Mouse (Mus musculus): ENCODE measurements around the gene Otulinl. TPM values are rescaled to one million over a fixed set of nuclear protein-coding genes. Genes with fewer than 3 reads are reported as not detected.

The Otulinl gene
- polyA plus RNA-seq, 1 experiment from 2014 or later: 3.5 TPM

DNA sequence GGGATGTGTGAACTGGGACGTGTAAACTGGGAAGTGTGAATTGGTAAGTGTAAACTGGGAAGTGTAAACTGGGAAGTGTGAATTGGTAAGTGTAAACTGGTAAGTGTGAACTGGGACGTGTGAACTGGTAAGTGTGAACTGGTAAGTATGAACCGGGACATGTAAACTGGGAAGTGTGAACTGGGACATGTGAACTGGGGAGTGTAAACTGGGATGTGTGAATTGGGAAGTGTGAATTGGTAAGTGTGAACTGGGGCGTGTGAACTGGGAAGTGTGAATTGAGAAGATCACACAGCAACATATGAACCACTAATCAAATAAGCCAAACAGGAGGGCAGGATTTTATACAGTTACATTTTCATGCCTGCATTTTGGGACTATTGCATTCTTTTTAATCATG lies 23.0 kb downstream of the Otulinl start:
- ATAC-seq (replicated peaks; ENCODE audit: insufficient number of reproducible peaks, low FRiP score, low TSS enrichment): no peak
- H3K36me3 ChIP-seq (ENCODE audit: control insufficient read depth, insufficient read depth, low read length): no peaks in the 10 kb centered on the region
- no peak overlapping the region for H3K27ac ChIP-seq (ENCODE audit: low read depth, low read length)
- H3K4me3 ChIP-seq (ENCODE audit: low read depth, low read length): no peak overlapping the region
- H3K27me3 ChIP-seq (ENCODE audit: control insufficient read depth, insufficient read depth, low read length): no peaks in the 10 kb centered on the region
- no peaks in the 10 kb centered on the region for H3K4me1 ChIP-seq (ENCODE audit: control insufficient read depth, insufficient read depth, low read length)
- WGBS (ENCODE audit: insufficient replicate concordance): 85% methylated on average over 4 of the region's 4 CpGs
- no peak overlapping the region for H3K9ac ChIP-seq (ENCODE audit: low read depth, low read length)
- H3K9me3 ChIP-seq (replicated peaks; ENCODE audit: control insufficient read depth, low read length): no peaks in the 10 kb centered on the region
- no peak overlapping the region for H3K4me2 ChIP-seq

- no peak overlapping the region for H3K27ac ChIP-seq (ENCODE audit: low read depth, low read length)
- H3K4me3 ChIP-seq (ENCODE audit: low read depth, low read length): no peak overlapping the region
- no peak overlapping the region for H3K4me2 ChIP-seq
- ATAC-seq (replicated peaks; ENCODE audit: insufficient number of reproducible peaks, low FRiP score, low TSS enrichment): no peak
- no peaks in the 10 kb centered on the region for H3K4me1 ChIP-seq (ENCODE audit: control insufficient read depth, insufficient read depth, low read length)
- H3K36me3 ChIP-seq (ENCODE audit: control insufficient read depth, insufficient read depth, low read length): no peaks in the 10 kb centered on the region
- H3K9ac ChIP-seq (ENCODE audit: low read depth, low read length): no peak overlapping the region
- H3K27me3 ChIP-seq (ENCODE audit: control insufficient read depth, insufficient read depth, low read length): no peaks in the 10 kb centered on the region
- 88% methylated on average over 10 of the region's 10 CpGs for WGBS (ENCODE audit: insufficient replicate concordance)
- H3K9me3 ChIP-seq (replicated peaks; ENCODE audit: control insufficient read depth, low read length): no peaks in the 10 kb centered on the region
These were observed 23.5 kb downstream of the Otulinl start for GRCm38 (mm10) chr15:27657866-27658265.

DNA sequence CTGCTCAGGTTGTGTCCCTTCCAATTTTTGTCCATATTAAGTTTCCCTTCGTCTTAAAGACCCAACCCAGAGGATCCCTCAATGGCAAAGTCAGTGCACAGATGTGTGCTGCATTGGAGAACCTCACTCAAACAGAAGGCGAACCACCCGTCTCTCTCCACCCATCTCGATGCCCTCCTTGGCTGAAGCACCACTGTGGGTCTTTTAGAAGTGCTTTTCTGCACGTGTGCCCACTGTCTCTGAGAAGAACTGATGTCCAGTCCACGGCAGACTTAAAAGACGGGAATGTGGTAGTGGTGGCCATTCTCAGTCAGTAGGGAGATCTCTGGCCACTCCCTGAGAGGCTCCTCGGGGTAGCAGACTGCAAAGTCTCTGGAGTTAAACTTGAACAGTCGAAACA lies 24.8 kb downstream of the Otulinl start:
- Histone ChIP-seq H3K36me3 (ENCODE audit: control insufficient read depth, insufficient read depth, low read length) (no peaks in the 10 kb centered on the region), H3K9me3 (replicated peaks; ENCODE audit: control insufficient read depth, low read length) (no peaks in the 10 kb centered on the region), H3K27ac (ENCODE audit: low read depth, low read length) (no peak overlapping the region), H3K9ac (ENCODE audit: low read depth, low read length) (no peak overlapping the region), H3K4me1 (ENCODE audit: control insufficient read depth, insufficient read depth, low read length) (no peaks in the 10 kb centered on the region), H3K4me2 (no peak overlapping the region), H3K27me3 (ENCODE audit: control insufficient read depth, insufficient read depth, low read length) (no peaks in the 10 kb centered on the region), H3K4me3 (ENCODE audit: low read depth, low read length) (no peak overlapping the region)
- WGBS (ENCODE audit: insufficient replicate concordance): 72% methylated on average over 9 of the region's 9 CpGs
- no peak for ATAC-seq (replicated peaks; ENCODE audit: insufficient number of reproducible peaks, low FRiP score, low TSS enrichment)

DNA sequence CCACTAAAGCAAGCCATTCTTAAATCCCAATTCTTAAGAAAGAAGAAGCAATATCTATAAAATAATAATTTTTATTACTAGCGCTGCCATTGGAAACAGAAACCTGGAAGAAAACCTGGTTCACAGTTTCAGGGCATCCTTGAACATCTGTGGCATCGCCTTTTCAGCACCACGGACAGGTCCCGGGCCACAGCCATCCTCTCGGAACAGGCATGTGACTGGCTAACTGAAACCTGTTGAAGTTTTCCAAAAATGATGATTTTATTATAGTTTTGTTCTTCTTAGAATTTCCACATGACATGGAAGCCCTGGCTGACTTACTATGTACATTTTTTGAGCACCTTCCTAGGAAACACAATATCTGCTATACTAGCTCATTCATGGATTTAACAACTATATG lies 26.4 kb downstream of the Otulinl start:
- H3K9me3 ChIP-seq (replicated peaks; ENCODE audit: control insufficient read depth, low read length): no peaks in the 10 kb centered on the region
- no peak overlapping the region for H3K9ac ChIP-seq (ENCODE audit: low read depth, low read length)
- H3K27ac ChIP-seq (ENCODE audit: low read depth, low read length): no peak overlapping the region
- H3K27me3 ChIP-seq (ENCODE audit: control insufficient read depth, insufficient read depth, low read length): no peaks in the 10 kb centered on the region
- no peak overlapping the region for H3K4me2 ChIP-seq
- no peaks in the 10 kb centered on the region for H3K36me3 ChIP-seq (ENCODE audit: control insufficient read depth, insufficient read depth, low read length)
- ATAC-seq (replicated peaks; ENCODE audit: insufficient number of reproducible peaks, low FRiP score, low TSS enrichment): no peak
- no peaks in the 10 kb centered on the region for H3K4me1 ChIP-seq (ENCODE audit: control insufficient read depth, insufficient read depth, low read length)
- no peak overlapping the region for H3K4me3 ChIP-seq (ENCODE audit: low read depth, low read length)
- WGBS (ENCODE audit: insufficient replicate concordance): 13% methylated on average over 5 of the region's 5 CpGs

DNA sequence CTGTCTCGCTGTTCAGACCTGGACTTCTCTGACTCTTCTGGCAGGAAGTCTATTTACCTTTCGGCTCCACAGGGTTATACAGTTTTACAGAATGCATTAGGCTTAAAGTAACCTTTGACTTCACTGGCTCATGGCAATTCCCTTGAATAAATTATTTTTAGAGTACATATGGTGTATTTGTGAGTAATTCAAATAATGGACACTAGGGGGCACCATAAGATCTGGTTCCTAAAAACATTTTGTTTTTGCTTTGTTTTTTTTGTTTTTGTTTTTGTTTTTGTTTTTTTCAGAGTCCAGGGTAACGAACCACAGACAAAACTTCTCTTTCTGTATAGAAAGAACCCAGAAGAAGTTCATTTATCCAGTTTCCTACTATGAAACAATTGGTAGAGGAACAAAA lies 33.7 kb downstream of the Otulinl start:
- Histone ChIP-seq H3K4me3 (ENCODE audit: low read depth, low read length) (no peak overlapping the region), H3K36me3 (ENCODE audit: control insufficient read depth, insufficient read depth, low read length) (no peaks in the 10 kb centered on the region), H3K9ac (ENCODE audit: low read depth, low read length) (no peak overlapping the region), H3K9me3 (replicated peaks; ENCODE audit: control insufficient read depth, low read length) (no peaks in the 10 kb centered on the region; the same call in 1 of the 2 replicates), H3K4me1 (ENCODE audit: control insufficient read depth, insufficient read depth, low read length) (no peaks in the 10 kb centered on the region), H3K4me2 (no peak overlapping the region), H3K27ac (ENCODE audit: low read depth, low read length) (no peak overlapping the region), H3K27me3 (ENCODE audit: control insufficient read depth, insufficient read depth, low read length) (no peaks in the 10 kb centered on the region)
- WGBS (ENCODE audit: insufficient replicate concordance): 43% methylated on average over 3 of the region's 3 CpGs
- no peak for ATAC-seq (replicated peaks; ENCODE audit: insufficient number of reproducible peaks, low FRiP score, low TSS enrichment)

DNA sequence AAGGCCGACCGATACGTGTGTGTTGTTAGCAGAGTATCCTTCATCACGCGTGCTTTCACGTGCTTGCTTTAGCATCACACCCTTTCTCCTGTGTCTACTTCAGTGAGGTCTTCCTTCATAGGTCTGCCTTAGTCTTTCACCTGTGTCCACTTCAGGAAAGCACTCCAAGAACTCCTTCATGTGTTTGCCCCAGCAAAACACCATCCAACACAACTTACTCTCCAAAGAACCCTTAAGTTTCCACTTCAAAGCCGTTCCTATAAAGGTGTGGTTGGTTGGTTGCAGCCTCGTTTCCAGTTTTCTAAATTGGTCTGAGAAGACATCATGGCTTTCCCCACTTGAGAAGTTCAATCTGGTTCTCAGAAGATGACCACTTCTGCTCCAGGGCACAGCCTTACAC lies 34.7 kb downstream of the Otulinl start:
- ATAC-seq (replicated peaks; ENCODE audit: insufficient number of reproducible peaks, low FRiP score, low TSS enrichment): no peak
- Histone ChIP-seq H3K27ac (ENCODE audit: low read depth, low read length) (no peak overlapping the region), H3K9me3 (replicated peaks; ENCODE audit: control insufficient read depth, low read length) (no peaks in the 10 kb centered on the region; the same call in 1 of the 2 replicates), H3K4me3 (ENCODE audit: low read depth, low read length) (no peak overlapping the region), H3K36me3 (ENCODE audit: control insufficient read depth, insufficient read depth, low read length) (no peaks in the 10 kb centered on the region), H3K9ac (ENCODE audit: low read depth, low read length) (no peak overlapping the region), H3K27me3 (ENCODE audit: control insufficient read depth, insufficient read depth, low read length) (no peaks in the 10 kb centered on the region), H3K4me1 (ENCODE audit: control insufficient read depth, insufficient read depth, low read length) (no peaks in the 10 kb centered on the region), H3K4me2 (no peak overlapping the region)
- WGBS (ENCODE audit: insufficient replicate concordance): 92% methylated on average over 8 of the region's 8 CpGs

DNA sequence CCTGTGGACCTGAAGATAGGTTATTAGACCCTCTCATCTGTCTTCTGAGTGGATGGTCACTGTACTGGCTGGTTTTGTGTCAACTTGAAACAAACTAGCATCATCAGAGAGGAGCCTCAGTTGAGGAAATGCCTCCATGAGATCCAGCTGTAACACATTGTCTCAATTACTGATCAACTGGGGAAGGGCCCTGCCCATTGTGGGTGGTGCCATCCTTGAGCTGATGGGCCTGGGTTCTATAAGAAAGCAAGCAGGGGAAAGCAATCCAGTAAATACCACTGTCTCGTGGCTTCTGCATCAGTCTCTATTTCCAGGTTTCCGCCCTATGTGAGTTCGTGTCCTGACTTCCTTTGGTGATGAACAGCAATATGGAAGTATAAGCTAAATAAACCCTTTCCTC lies 36.1 kb downstream of the Otulinl start:
- Histone ChIP-seq H3K36me3 (ENCODE audit: control insufficient read depth, insufficient read depth, low read length) (no peaks in the 10 kb centered on the region), H3K27ac (ENCODE audit: low read depth, low read length) (no peak overlapping the region), H3K4me2 (no peak overlapping the region), H3K4me1 (ENCODE audit: control insufficient read depth, insufficient read depth, low read length) (no peaks in the 10 kb centered on the region), H3K27me3 (ENCODE audit: control insufficient read depth, insufficient read depth, low read length) (no peaks in the 10 kb centered on the region), H3K9ac (ENCODE audit: low read depth, low read length) (no peak overlapping the region), H3K9me3 (replicated peaks; ENCODE audit: control insufficient read depth, low read length) (no peaks in the 10 kb centered on the region; the same call in 1 of the 2 replicates), H3K4me3 (ENCODE audit: low read depth, low read length) (no peak overlapping the region)
- 79% methylated on average over 3 of the region's 3 CpGs for WGBS (ENCODE audit: insufficient replicate concordance)
- ATAC-seq (replicated peaks; ENCODE audit: insufficient number of reproducible peaks, low FRiP score, low TSS enrichment): no peak

- H3K27ac ChIP-seq (ENCODE audit: low read depth, low read length): no peak overlapping the region
- no peaks in the 10 kb centered on the region; the same call in 1 of the 2 replicates for H3K9me3 ChIP-seq (replicated peaks; ENCODE audit: control insufficient read depth, low read length)
- no peak overlapping the region for H3K4me2 ChIP-seq
- 87% methylated on average over 3 of the region's 3 CpGs for WGBS (ENCODE audit: insufficient replicate concordance)
- H3K27me3 ChIP-seq (ENCODE audit: control insufficient read depth, insufficient read depth, low read length): no peaks in the 10 kb centered on the region
- no peak overlapping the region for H3K4me3 ChIP-seq (ENCODE audit: low read depth, low read length)
- no peaks in the 10 kb centered on the region for H3K4me1 ChIP-seq (ENCODE audit: control insufficient read depth, insufficient read depth, low read length)
- H3K9ac ChIP-seq (ENCODE audit: low read depth, low read length): no peak overlapping the region
- no peak for ATAC-seq (replicated peaks; ENCODE audit: insufficient number of reproducible peaks, low FRiP score, low TSS enrichment)
- no peaks in the 10 kb centered on the region for H3K36me3 ChIP-seq (ENCODE audit: control insufficient read depth, insufficient read depth, low read length)
These were observed 38.5 kb downstream of the Otulinl start for GRCm38 (mm10) chr15:27642895-27643294.

DNA sequence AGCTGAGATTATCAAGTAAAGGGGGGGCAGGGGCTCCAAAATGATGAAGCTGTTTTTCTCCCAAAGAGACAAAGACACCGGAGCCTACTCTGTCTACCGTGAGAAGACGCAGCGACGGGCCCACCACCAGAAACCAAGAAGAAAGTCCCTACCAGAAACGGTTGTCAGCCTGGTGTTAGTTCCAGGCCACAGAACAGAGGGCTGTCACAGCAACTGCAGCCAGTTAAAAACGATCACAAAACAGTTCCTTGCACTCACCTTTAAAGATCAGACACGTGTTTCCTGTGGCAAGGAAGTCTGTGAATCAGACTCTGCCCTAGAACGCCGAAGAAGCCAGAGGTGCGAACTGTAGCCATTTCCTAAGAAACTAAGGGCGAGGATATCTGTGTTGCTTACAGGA lies 40.2 kb downstream of the Otulinl start:
- Histone ChIP-seq H3K9me3 (replicated peaks; ENCODE audit: control insufficient read depth, low read length) (no peaks in the 10 kb centered on the region; the same call in 1 of the 2 replicates), H3K27ac (ENCODE audit: low read depth, low read length) (no peak overlapping the region), H3K4me1 (ENCODE audit: control insufficient read depth, insufficient read depth, low read length) (no peaks in the 10 kb centered on the region), H3K36me3 (ENCODE audit: control insufficient read depth, insufficient read depth, low read length) (no peaks in the 10 kb centered on the region), H3K4me2 (no peak overlapping the region), H3K27me3 (ENCODE audit: control insufficient read depth, insufficient read depth, low read length) (no peaks in the 10 kb centered on the region), H3K9ac (ENCODE audit: low read depth, low read length) (no peak overlapping the region), H3K4me3 (ENCODE audit: low read depth, low read length) (no peak overlapping the region)
- ATAC-seq (replicated peaks; ENCODE audit: insufficient number of reproducible peaks, low FRiP score, low TSS enrichment): no peak
- 45% methylated on average over 12 of the region's 12 CpGs for WGBS (ENCODE audit: insufficient replicate concordance)

All from heart, embryonic 11.5 days (tissue).